Comparison of ENCODE assay signal across 8 mouse cellular contexts in genomic region chrX:167497780-167498179, GRCm38 (mm10).
DNase-seq lines count a peak whose midpoint lies in the region.

No protein-coding gene starts in this region.

- no peaks in the 10 kb centered on the region for H3K9me3 ChIP-seq in hindbrain, embryonic 10.5 days

- H3K27me3 ChIP-seq in hindbrain, embryonic 10.5 days (ENCODE audit: insufficient read depth, poor library complexity, severe bottlenecking): peaks cover 70% of the 10 kb centered on the region

- 40% methylated on average over 11 of the region's 11 CpGs for WGBS in hindbrain, embryonic 10.5 days

- H3K36me3 ChIP-seq in hindbrain, embryonic 10.5 days: no peaks in the 10 kb centered on the region

- H3K4me1 ChIP-seq in hindbrain, embryonic 10.5 days (replicated peaks): no peaks in the 10 kb centered on the region

- no peak overlapping the region for H3K4me3 ChIP-seq in hindbrain, embryonic 10.5 days

- H3K27ac ChIP-seq in hindbrain, embryonic 10.5 days: no peak overlapping the region

- peak; percentile 2 to 14 for DNase-seq in CD8-positive naive resting alpha-beta T cell, adult 2 months (ENCODE audit: low read depth in 2 of 2, low spot score in 2 of 2)
- DNase-seq in adrenal gland, adult (ENCODE audit: inconsistent age in 2 of 2, low spot score in 1 of 2): peak; percentile 39 to 81
- peak; percentile 83 for DNase-seq in embryo, embryonic 10 days (ENCODE audit: low spot score)
- DNase-seq in hindbrain, embryonic 10.5 days (ENCODE audit: low spot score): peak; percentile 46
- peak; percentile 18 to 65 for DNase-seq in layer of hippocampus, adult 18-20 months (ENCODE audit: low spot score in 2 of 2)
- DNase-seq in lung, postnatal 14 days: peak; percentile 46
- DNase-seq in retina, postnatal 1 day: peak; percentile 69
- DNase-seq in yolk sac, embryonic 10.5 days (ENCODE audit: low spot score): peak; percentile 6

Comparison
In these comparisons a context has a peak if more than half of its experiments do, and no peak if none do; other contexts are left out.
1. DNase-seq: peak in every context shown above with its lines; median percentile 83 in embryo, embryonic 10 days; 69 in retina, postnatal 1 day; 60 in adrenal gland, adult; 46 in hindbrain, embryonic 10.5 days; 46 in lung, postnatal 14 days; 42 in layer of hippocampus, adult 18-20 months; 8 in CD8-positive naive resting alpha-beta T cell, adult 2 months; 6 in yolk sac, embryonic 10.5 days.